ENCODE assay signal across 9 mouse cellular contexts in the genomic region with DNA sequence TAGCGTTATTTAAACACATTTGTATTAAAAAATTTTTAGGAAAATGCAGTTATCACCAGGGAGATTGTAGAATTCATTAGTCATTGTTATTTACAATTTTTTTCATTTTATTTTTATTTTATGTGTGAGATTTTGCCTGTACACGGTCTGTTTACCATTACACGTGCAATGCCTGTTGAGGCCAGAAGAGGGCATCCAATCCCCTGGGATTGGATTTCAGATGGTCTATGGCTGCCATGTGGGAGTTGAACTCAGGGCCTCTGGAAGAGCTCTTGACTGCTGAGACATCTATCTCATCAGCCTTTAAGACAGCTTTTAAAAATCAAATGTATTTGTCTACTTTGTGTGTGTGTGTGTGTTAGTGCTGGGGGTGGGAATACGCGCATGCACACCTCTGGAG. TPM values are rescaled to one million over a fixed set of nuclear protein-coding genes. Genes with fewer than 3 reads are reported as not detected.
DNase-seq lines count a peak whose midpoint lies in the region; ATAC-seq and TF ChIP-seq lines count a peak whose summit lies in the region.
"Had no signal": no experiment of that assay in that cellular context is flagged by ENCODE, and none has a peak within 500 bp of the region (broad histone marks: within the 10 kb centered on the region; RNA-seq: fewer than 3 reads in every experiment).

No protein-coding gene starts in this region.

- no peaks in the 10 kb centered on the region for H3K9me3 ChIP-seq in heart, postnatal 0 days (replicated peaks; ENCODE audit: control insufficient read depth, low read length)
- H3K9me3 ChIP-seq: embryonic facial prominence, embryonic 12.5 days had no signal

- H3K27me3 ChIP-seq in heart, postnatal 0 days (ENCODE audit: control insufficient read depth, insufficient read depth, low read length) = no peaks in the 10 kb centered on the region
- H3K27me3 ChIP-seq: embryonic facial prominence, embryonic 12.5 days had no signal

- H3K4me1 ChIP-seq in heart, postnatal 0 days (ENCODE audit: control insufficient read depth, insufficient read depth) = no peaks in the 10 kb centered on the region

- WGBS in heart, postnatal 0 days = 63% methylated on average over 5 of the region's 5 CpGs

- no peak for DNase-seq in heart, postnatal 0 days (ENCODE audit: low spot score)
- DNase-seq in heart, adult 9 months (ENCODE audit: low spot score in 2 of 2) = no peak
- peak; percentile 19 to 57 for DNase-seq in spleen, postnatal 10 days (ENCODE audit: low spot score in 2 of 2)
- DNase-seq in spleen, postnatal 4 days (ENCODE audit: low spot score in 2 of 2) = no peak
- DNase-seq in c-Kit-negative CD71-positive TER-119-positive erythroid progenitor cells, embryonic 14.5 days (ENCODE audit: low read depth, low spot score) = peak; percentile 30
- DNase-seq in naive thymus-derived CD4-positive, alpha-beta T cell, adult 2 months (ENCODE audit: low read depth) = peak; percentile 53
- DNase-seq in urinary bladder, postnatal 14 days (ENCODE audit: low spot score) = no peak
- DNase-seq in yolk sac, embryonic 10.5 days (ENCODE audit: low spot score) = no peak

- TF ChIP-seq EP300 in heart, postnatal 0 days (IDR thresholded peaks at IDR 0.05; ENCODE audit: low read depth) = no peak

- H3K27ac ChIP-seq in heart, postnatal 0 days (ENCODE audit: low read depth) = no peak overlapping the region
- H3K27ac ChIP-seq: embryonic facial prominence, embryonic 12.5 days had no signal

- no peak overlapping the region for H3K4me3 ChIP-seq in heart, postnatal 0 days (ENCODE audit: low read depth, low read length)
- H3K4me3 ChIP-seq: embryonic facial prominence, embryonic 12.5 days had no signal

- no peak for ATAC-seq in heart, postnatal 0 days (ENCODE audit: insufficient read depth, low read depth)

- H3K4me2 ChIP-seq in heart, postnatal 0 days (ENCODE audit: low read depth, low read length) = no peak overlapping the region
- H3K4me2 ChIP-seq: embryonic facial prominence, embryonic 12.5 days had no signal

- H3K9ac ChIP-seq in heart, postnatal 0 days (replicated peaks; ENCODE audit: low read depth, low read length) = no peak overlapping the region
- H3K9ac ChIP-seq: embryonic facial prominence, embryonic 12.5 days had no signal

- peak; percentile 64 for TF ChIP-seq CTCF in heart, postnatal 0 days (IDR thresholded peaks at IDR 0.05; ENCODE audit: low read depth)

- H3K36me3 ChIP-seq in heart, postnatal 0 days (replicated peaks; ENCODE audit: control insufficient read depth, insufficient read depth, low read length) = peaks cover 6% of the 10 kb centered on the region

RNA-seq across cellular contexts. Expression of a gene that starts 2.0 kb away (rescaled TPM):
- total RNA-seq in heart, postnatal 0 days (2014; rRNA removed; ENCODE audit: low replicate concordance) = 18.2 and 21.4 TPM in 2 replicates
- polyA plus RNA-seq in heart, postnatal 0 days (2015; fragmentation: Nextera tagmentation; extraction: Ambion mirVana) = 25.2 and 26.0 TPM in 2 replicates

RNA-seq across cellular contexts. Expression of a gene that starts 21.4 kb away (rescaled TPM):
- 60.1 and 73.3 TPM in 2 replicates for total RNA-seq in heart, postnatal 0 days (2014; rRNA removed; ENCODE audit: low replicate concordance)
- polyA plus RNA-seq in heart, postnatal 0 days (2015; fragmentation: Nextera tagmentation; extraction: Ambion mirVana) = 94.2 and 96.5 TPM in 2 replicates

Comparison
In these comparisons a context has a peak if more than half of its experiments do, and no peak if none do; other contexts are left out.
1. DNase-seq: peak in spleen, postnatal 10 days (2 of 2), c-Kit-negative CD71-positive TER-119-positive erythroid progenitor cells, embryonic 14.5 days (single experiment) and naive thymus-derived CD4-positive, alpha-beta T cell, adult 2 months (single experiment); none in heart, postnatal 0 days (single experiment), heart, adult 9 months (0 of 2), spleen, postnatal 4 days (0 of 2), urinary bladder, postnatal 14 days (single experiment) and yolk sac, embryonic 10.5 days (single experiment).